Mouse (Mus musculus) liver, embryonic 15.5 days (tissue): ENCODE data around the gene Col4a4. TPM values are rescaled to one million over a fixed set of nuclear protein-coding genes. Genes with fewer than 3 reads are reported as not detected.

Source experiments
- ATAC-seq: fragments of 200-750 bp; cut with Nextera tagmentation; 2 replicates; pipeline ENCODE4 v1.8.0; 2017; ENCODE audit warnings: moderate number of reproducible peaks, mild to moderate bottlenecking, moderate library complexity; ENCODE audit not compliant: insufficient read depth
- H3K27ac ChIP-seq: fragments of 300-500 bp; sonication (generic); replicated peaks from 2 replicates; pipeline ENCODE4 v1.5.1; 2015; ENCODE audit warnings: mild to moderate bottlenecking, inconsistent platforms
- H3K27me3 ChIP-seq: fragments of 300-500 bp; sonication (generic); 2 replicates; pipeline ENCODE4 v1.6.1; 2015; ENCODE audit warnings: mild to moderate bottlenecking, inconsistent platforms
- H3K36me3 ChIP-seq: fragments of 300-500 bp; sonication (generic); replicated peaks from 2 replicates; pipeline ENCODE4 v1.6.1; 2015; ENCODE audit warnings: moderate library complexity, mild to moderate bottlenecking, inconsistent platforms
- H3K4me1 ChIP-seq: fragments of 300-500 bp; sonication (generic); replicated peaks from 2 replicates; pipeline ENCODE4 v1.6.1; 2015; ENCODE audit warnings: inconsistent platforms
- H3K4me2 ChIP-seq: fragments of 300-500 bp; sonication (generic); 2 replicates; pipeline ENCODE4 v1.6.1; 2015; ENCODE audit warnings: moderate library complexity, mild to moderate bottlenecking, inconsistent platforms
- H3K4me3 ChIP-seq: fragments of 300-500 bp; sonication (generic); replicated peaks from 2 replicates; pipeline ENCODE4 v1.5.1; 2015; ENCODE audit warnings: mild to moderate bottlenecking, inconsistent platforms
- H3K9ac ChIP-seq: fragments of 300-500 bp; sonication (generic); 2 replicates; pipeline ENCODE4 v1.6.1; 2015; ENCODE audit warnings: moderate library complexity, mild to moderate bottlenecking, inconsistent platforms
- H3K9me3 ChIP-seq: fragments of 300-500 bp; sonication (generic); replicated peaks from 2 replicates; pipeline ENCODE4 v1.6.1; 2016; ENCODE audit warnings: inconsistent platforms
- WGBS: fragments of 180-500 bp; shearing (Covaris S2); methylation state at CpG from one replicate; pipeline ENCODE4 v1.1.7; 2015; ENCODE audit warnings: mixed read lengths; ENCODE audit not compliant: insufficient replicate concordance; 5-methylcytosine and 5-hydroxymethylcytosine counted together
- polyA plus RNA-seq: library from polyadenylated mRNA; unstranded; fragments of >200 nt; fragmentation: Nextera tagmentation; extraction: Ambion mirVana; gene quantifications from 2 replicates; pipeline ENCODE4 v1.2.1, GENCODE M21; 2015

Col4a4 gene
- polyA plus RNA-seq, 1 experiment from 2014 or later: 0.14 TPM

GRCm38 (mm10) chr1:82618001-82618400 lies 31.4 kb upstream of the Col4a4 start:
- ATAC-seq: no peak
- Histone ChIP-seq H3K9me3 (no peaks in the 10 kb centered on the region), H3K4me3 (no peak overlapping the region), H3K27me3 (no peaks in the 10 kb centered on the region; the same call in 1 of the 2 replicates), H3K4me2 (no peak overlapping the region), H3K9ac (no peak overlapping the region), H3K4me1 (no peaks in the 10 kb centered on the region), H3K27ac (no peak overlapping the region), H3K36me3 (no peaks in the 10 kb centered on the region)
- 54% methylated on average over 5 of the region's 5 CpGs for WGBS

- Histone ChIP-seq H3K4me3 (no peak overlapping the region), H3K36me3 (no peaks in the 10 kb centered on the region), H3K9me3 (no peaks in the 10 kb centered on the region), H3K9ac (no peak overlapping the region), H3K4me1 (no peaks in the 10 kb centered on the region), H3K27ac (no peak overlapping the region), H3K27me3 (no peaks in the 10 kb centered on the region), H3K4me2 (no peak overlapping the region)
- ATAC-seq: no peak
- WGBS: 74% methylated on average over 9 of the region's 9 CpGs
These were observed 25.5 kb upstream of the Col4a4 start for GRCm38 (mm10) chr1:82612061-82612660.

GRCm38 (mm10) chr1:82608646-82609262 lies 22.1 kb upstream of the Col4a4 start:
- Histone ChIP-seq H3K4me1 (no peaks in the 10 kb centered on the region), H3K36me3 (no peaks in the 10 kb centered on the region), H3K27me3 (no peaks in the 10 kb centered on the region), H3K9ac (no peak overlapping the region), H3K27ac (no peak overlapping the region), H3K4me2 (no peak overlapping the region), H3K9me3 (no peaks in the 10 kb centered on the region), H3K4me3 (no peak overlapping the region)
- WGBS: 52% methylated on average over 9 of the region's 9 CpGs
- ATAC-seq: no peak

- ATAC-seq: no peak
- no peaks in the 10 kb centered on the region for H3K9me3 ChIP-seq
- no peaks in the 10 kb centered on the region for H3K4me1 ChIP-seq
- H3K36me3 ChIP-seq: no peaks in the 10 kb centered on the region
- no peak overlapping the region for H3K9ac ChIP-seq
- no peak overlapping the region for H3K27ac ChIP-seq
- no peak overlapping the region for H3K4me3 ChIP-seq
- 62% methylated on average over 7 of the region's 7 CpGs for WGBS
- no peaks in the 10 kb centered on the region for H3K27me3 ChIP-seq
- H3K4me2 ChIP-seq: no peak overlapping the region
These were observed 19.2 kb upstream of the Col4a4 start for GRCm38 (mm10) chr1:82605856-82606255.

- Histone ChIP-seq H3K9me3 (no peaks in the 10 kb centered on the region), H3K4me3 (no peak overlapping the region), H3K27ac (no peak overlapping the region), H3K4me1 (no peaks in the 10 kb centered on the region), H3K27me3 (no peaks in the 10 kb centered on the region), H3K36me3 (no peaks in the 10 kb centered on the region), H3K4me2 (no peak overlapping the region), H3K9ac (no peak overlapping the region)
- WGBS: 61% methylated on average over 7 of the region's 7 CpGs
- ATAC-seq: no peak
These were observed 18.7 kb upstream of the Col4a4 start for GRCm38 (mm10) chr1:82605347-82605746.

GRCm38 (mm10) chr1:82603198-82603950 lies 16.7 kb upstream of the Col4a4 start:
- no peak overlapping the region for H3K9ac ChIP-seq
- no peak overlapping the region for H3K4me3 ChIP-seq
- H3K9me3 ChIP-seq: no peaks in the 10 kb centered on the region
- no peaks in the 10 kb centered on the region for H3K36me3 ChIP-seq
- WGBS: 53% methylated on average over 7 of the region's 7 CpGs
- H3K4me1 ChIP-seq: no peaks in the 10 kb centered on the region
- no peak overlapping the region for H3K27ac ChIP-seq
- no peak for ATAC-seq
- H3K4me2 ChIP-seq: no peak overlapping the region
- no peaks in the 10 kb centered on the region for H3K27me3 ChIP-seq

GRCm38 (mm10) chr1:82596864-82597596 lies 10.4 kb upstream of the Col4a4 start:
- Histone ChIP-seq H3K4me1 (no peaks in the 10 kb centered on the region), H3K27ac (no peak overlapping the region), H3K36me3 (no peaks in the 10 kb centered on the region), H3K4me2 (no peak overlapping the region), H3K9me3 (no peaks in the 10 kb centered on the region), H3K4me3 (no peak overlapping the region), H3K27me3 (no peaks in the 10 kb centered on the region), H3K9ac (no peak overlapping the region)
- no peak for ATAC-seq
- WGBS: 51% methylated on average over 6 of the region's 6 CpGs

- Histone ChIP-seq H3K4me2 (no peak overlapping the region), H3K4me3 (no peak overlapping the region), H3K36me3 (no peaks in the 10 kb centered on the region), H3K4me1 (no peaks in the 10 kb centered on the region), H3K27me3 (peaks cover 24% of the 10 kb centered on the region), H3K27ac (no peak overlapping the region), H3K9me3 (no peaks in the 10 kb centered on the region), H3K9ac (no peak overlapping the region)
- WGBS: 38% methylated on average over 4 of the region's 4 CpGs
- ATAC-seq: no peak
These were observed 3.6 kb upstream of the Col4a4 start for GRCm38 (mm10) chr1:82590266-82590665.

GRCm38 (mm10) chr1:82585981-82586380 lies 668 bp downstream of the Col4a4 start:
- ATAC-seq: no peak
- H3K9ac ChIP-seq: no peak overlapping the region
- no peak overlapping the region for H3K27ac ChIP-seq
- H3K4me1 ChIP-seq: no peaks in the 10 kb centered on the region
- H3K36me3 ChIP-seq: no peaks in the 10 kb centered on the region
- no peak overlapping the region for H3K4me2 ChIP-seq
- peaks cover 24% of the 10 kb centered on the region for H3K27me3 ChIP-seq
- WGBS: 56% methylated on average over 7 of the region's 7 CpGs
- H3K9me3 ChIP-seq: no peaks in the 10 kb centered on the region
- no peak overlapping the region for H3K4me3 ChIP-seq

GRCm38 (mm10) chr1:82578320-82578719 lies 8.3 kb downstream of the Col4a4 start:
- no peaks in the 10 kb centered on the region for H3K27me3 ChIP-seq
- H3K4me2 ChIP-seq: no peak overlapping the region
- no peak overlapping the region for H3K27ac ChIP-seq
- no peak overlapping the region for H3K9ac ChIP-seq
- no peak overlapping the region for H3K4me3 ChIP-seq
- no peak for ATAC-seq
- H3K9me3 ChIP-seq: no peaks in the 10 kb centered on the region
- WGBS: 47% methylated on average over 4 of the region's 4 CpGs
- no peaks in the 10 kb centered on the region for H3K4me1 ChIP-seq
- no peaks in the 10 kb centered on the region for H3K36me3 ChIP-seq

- Histone ChIP-seq H3K9me3 (no peaks in the 10 kb centered on the region), H3K36me3 (no peaks in the 10 kb centered on the region), H3K4me2 (no peak overlapping the region), H3K4me3 (no peak overlapping the region), H3K27me3 (no peaks in the 10 kb centered on the region), H3K9ac (no peak overlapping the region), H3K4me1 (no peaks in the 10 kb centered on the region), H3K27ac (no peak overlapping the region)
- WGBS: 25% methylated on average over 3 of the region's 3 CpGs
- no peak for ATAC-seq
These were observed 8.7 kb downstream of the Col4a4 start for GRCm38 (mm10) chr1:82577915-82578314.
